Mouse (Mus musculus) stomach, embryonic 15.5 days (tissue): ENCODE results near the gene Rps12-ps3. TPM values are rescaled to one million over a fixed set of nuclear protein-coding genes. Genes with fewer than 3 reads are reported as not detected.
A peak's percentile ranks its signal among the peaks of the same experiment; 100 is the strongest.

Experiments
- ATAC-seq: fragments of 200-750 bp; cut with Nextera tagmentation; 2 replicates; pipeline ENCODE4 v1.8.0; 2017; ENCODE audit warnings: low read depth, moderate number of reproducible peaks, moderate TSS enrichment; ENCODE audit not compliant: insufficient read depth, low FRiP score
- H3K27ac ChIP-seq: fragments of 300-500 bp; sonication (generic); 2 replicates; pipeline ENCODE4 v1.5.1; 2015; ENCODE audit warnings: mild to moderate bottlenecking, inconsistent platforms
- H3K27me3 ChIP-seq: fragments of 300-500 bp; sonication (generic); replicated peaks from 2 replicates; pipeline ENCODE4 v1.6.1; 2015; ENCODE audit warnings: inconsistent platforms
- H3K36me3 ChIP-seq: fragments of 300-500 bp; sonication (generic); 2 replicates; pipeline ENCODE4 v1.6.1; 2015; ENCODE audit warnings: inconsistent platforms
- H3K4me1 ChIP-seq: fragments of 300-500 bp; sonication (generic); 2 replicates; pipeline ENCODE4 v1.6.1; 2015; ENCODE audit warnings: inconsistent platforms
- H3K4me2 ChIP-seq: fragments of 300-500 bp; sonication (generic); 2 replicates; pipeline ENCODE4 v1.6.1; 2015; ENCODE audit warnings: mild to moderate bottlenecking, inconsistent platforms
- H3K4me3 ChIP-seq: fragments of 300-500 bp; sonication (generic); replicated peaks from 2 replicates; pipeline ENCODE4 v1.5.1; 2015; ENCODE audit warnings: inconsistent platforms
- H3K9ac ChIP-seq: fragments of 300-500 bp; sonication (generic); 2 replicates; pipeline ENCODE4 v1.6.1; 2015; ENCODE audit warnings: inconsistent platforms
- H3K9me3 ChIP-seq: fragments of 300-500 bp; sonication (generic); 2 replicates; pipeline ENCODE4 v1.6.1; 2016; ENCODE audit warnings: inconsistent platforms
- WGBS: fragments of 180-500 bp; shearing (Covaris S2); methylation state at CpG from one replicate; pipeline ENCODE4 v1.1.7; 2015; 5-methylcytosine and 5-hydroxymethylcytosine counted together
- polyA plus RNA-seq: library from polyadenylated mRNA; unstranded; fragments of >200 nt; fragmentation: Nextera tagmentation; extraction: Ambion mirVana; gene quantifications from 2 replicates; pipeline ENCODE4 v1.2.1, GENCODE M21; 2015

The Rps12-ps3 gene
- 22.8 and 65.7 TPM in 2 replicates for polyA plus RNA-seq

DNA sequence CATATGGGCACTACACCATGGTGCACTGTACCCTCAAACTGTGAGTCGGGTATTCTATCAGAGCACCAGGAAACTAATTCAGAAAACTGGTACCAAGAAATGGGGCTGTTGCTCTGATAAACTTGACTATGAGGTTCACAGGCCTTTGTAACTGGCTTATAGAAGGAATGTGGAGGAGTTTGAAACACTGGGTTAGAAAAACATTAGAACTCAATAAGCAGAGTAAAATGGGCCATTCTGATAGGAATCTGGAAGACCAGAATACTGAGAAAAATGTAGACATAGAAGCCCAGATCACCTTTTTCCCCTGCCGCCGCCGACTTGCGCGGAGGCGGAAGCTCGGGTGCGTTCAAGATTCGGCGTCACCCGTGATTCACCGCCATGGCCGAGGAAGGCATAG, at the start of gene Rps12-ps3:
Gene Rps12-ps3 (plus strand): TSS at position 301 of the 400 bp plus-strand sequence.
- no peaks in the 10 kb centered on the region for H3K27me3 ChIP-seq
- 97% methylated on average over 14 of the region's 14 CpGs for WGBS
- H3K9ac ChIP-seq = no peak within 1 kb of the TSS
- H3K4me3 ChIP-seq = no peak within 1 kb of the TSS
- no peak for ATAC-seq
- H3K9me3 ChIP-seq = no peaks in the 10 kb centered on the region
- no peak within 1 kb of the TSS for H3K27ac ChIP-seq
- H3K4me1 ChIP-seq = no peaks in the 10 kb centered on the region
- H3K36me3 ChIP-seq = no peaks in the 10 kb centered on the region
- H3K4me2 ChIP-seq = no peak within 1 kb of the TSS

DNA sequence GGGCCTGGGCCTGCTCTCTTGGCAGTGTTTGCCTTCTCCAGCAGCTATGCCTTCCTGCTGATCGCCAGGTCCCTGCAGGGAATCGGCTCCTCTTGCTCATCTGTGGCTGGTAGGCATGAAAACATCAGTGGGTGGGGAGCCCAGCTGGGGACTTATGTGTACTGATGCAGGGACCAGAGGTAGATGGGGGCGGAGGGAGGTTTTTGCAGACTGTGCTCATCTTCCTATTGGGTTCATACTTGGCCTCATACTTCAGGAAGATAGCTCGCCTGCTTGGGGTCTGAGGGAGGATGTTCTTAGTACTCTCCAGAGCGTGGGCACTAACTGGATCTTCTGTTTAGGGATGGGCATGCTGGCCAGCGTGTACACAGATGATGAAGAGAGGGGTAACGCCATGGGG, 48.9 kb upstream of the Rps12-ps3 start:
- H3K27me3 ChIP-seq = no peaks in the 10 kb centered on the region
- H3K27ac ChIP-seq = no peak overlapping the region
- no peak overlapping the region for H3K9ac ChIP-seq
- 89% methylated on average over 7 of the region's 7 CpGs for WGBS
- no peaks in the 10 kb centered on the region for H3K4me1 ChIP-seq
- no peaks in the 10 kb centered on the region for H3K36me3 ChIP-seq
- no peak overlapping the region for H3K4me3 ChIP-seq
- H3K4me2 ChIP-seq = no peak overlapping the region
- ATAC-seq = no peak
- H3K9me3 ChIP-seq = no peaks in the 10 kb centered on the region

DNA sequence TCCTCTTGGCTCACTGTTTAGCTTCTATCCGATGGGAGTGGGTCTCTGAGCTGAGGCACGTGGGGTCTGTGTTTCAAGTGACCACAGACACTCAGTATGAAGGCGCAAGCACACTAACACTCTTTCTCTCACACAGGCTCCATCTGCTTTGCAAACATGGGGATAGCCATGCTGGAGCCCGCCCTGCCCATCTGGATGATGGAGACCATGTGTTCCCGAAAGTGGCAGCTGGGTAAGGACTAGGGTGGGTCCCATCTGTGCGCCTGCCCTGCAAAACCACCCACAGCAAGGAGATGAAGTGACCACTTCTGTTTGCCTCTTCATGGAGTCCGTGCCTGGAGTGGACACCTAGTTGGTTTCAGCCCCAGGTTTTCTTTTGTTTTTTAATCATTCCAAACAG, 45.7 kb upstream of the Rps12-ps3 start:
- 72% methylated on average over 7 of the region's 7 CpGs for WGBS
- no peaks in the 10 kb centered on the region for H3K4me1 ChIP-seq
- no peak overlapping the region for H3K4me2 ChIP-seq
- H3K4me3 ChIP-seq = no peak overlapping the region
- no peak for ATAC-seq
- no peaks in the 10 kb centered on the region for H3K36me3 ChIP-seq
- no peak overlapping the region for H3K27ac ChIP-seq
- no peak overlapping the region for H3K9ac ChIP-seq
- H3K9me3 ChIP-seq = no peaks in the 10 kb centered on the region
- no peaks in the 10 kb centered on the region for H3K27me3 ChIP-seq

DNA sequence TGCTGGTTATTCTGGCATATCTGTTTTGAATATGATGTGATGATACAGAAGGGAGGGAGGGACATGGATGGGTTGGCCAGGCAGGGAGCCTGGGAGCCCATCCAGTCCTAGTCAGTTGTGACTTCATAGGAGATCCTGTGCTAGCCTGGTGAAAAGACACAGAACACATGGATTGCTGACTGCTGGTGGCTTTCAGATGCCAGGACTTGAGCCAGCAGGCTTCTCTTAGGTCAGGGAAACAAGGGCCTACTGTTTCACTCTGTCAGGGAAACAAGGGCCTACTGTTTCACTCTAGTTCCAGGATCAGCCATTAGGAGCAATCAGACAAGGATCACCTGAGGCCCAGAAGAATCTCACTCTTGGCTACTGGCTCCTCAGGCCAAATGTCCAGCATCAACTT, 41.2 kb upstream of the Rps12-ps3 start:
- no peaks in the 10 kb centered on the region for H3K27me3 ChIP-seq
- H3K9me3 ChIP-seq = no peaks in the 10 kb centered on the region
- H3K4me3 ChIP-seq = no peak overlapping the region
- H3K4me1 ChIP-seq = no peaks in the 10 kb centered on the region
- no peak overlapping the region for H3K4me2 ChIP-seq
- H3K9ac ChIP-seq = no peak overlapping the region
- no peaks in the 10 kb centered on the region for H3K36me3 ChIP-seq
- no peak for ATAC-seq
- no peak overlapping the region for H3K27ac ChIP-seq

DNA sequence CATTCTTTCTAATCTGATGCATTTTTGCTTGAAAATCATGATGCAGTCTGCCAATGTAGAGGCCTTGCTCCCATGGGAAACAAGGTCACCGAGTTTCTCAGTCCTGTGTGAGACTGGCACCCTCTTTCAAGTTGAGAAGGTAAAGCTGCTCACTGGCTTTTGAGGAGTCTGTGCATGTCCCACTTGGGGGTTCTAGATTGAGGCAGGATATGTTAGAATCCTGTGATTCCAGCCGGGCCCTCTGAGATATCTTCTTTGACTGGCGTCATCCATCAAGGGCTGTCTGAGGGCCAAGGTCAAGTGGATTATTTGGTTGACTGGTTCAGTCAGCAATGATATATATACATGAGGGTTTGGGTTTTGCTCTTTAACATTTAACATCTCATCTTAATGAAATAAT, 40.1 kb upstream of the Rps12-ps3 start:
- H3K4me3 ChIP-seq = no peak overlapping the region
- H3K27me3 ChIP-seq = no peaks in the 10 kb centered on the region
- no peak for ATAC-seq
- H3K9ac ChIP-seq = no peak overlapping the region
- H3K27ac ChIP-seq = no peak overlapping the region
- no peak overlapping the region for H3K4me2 ChIP-seq
- 79% methylated on average over 3 of the region's 3 CpGs for WGBS
- no peaks in the 10 kb centered on the region for H3K4me1 ChIP-seq
- no peaks in the 10 kb centered on the region for H3K9me3 ChIP-seq
- H3K36me3 ChIP-seq = no peaks in the 10 kb centered on the region

DNA sequence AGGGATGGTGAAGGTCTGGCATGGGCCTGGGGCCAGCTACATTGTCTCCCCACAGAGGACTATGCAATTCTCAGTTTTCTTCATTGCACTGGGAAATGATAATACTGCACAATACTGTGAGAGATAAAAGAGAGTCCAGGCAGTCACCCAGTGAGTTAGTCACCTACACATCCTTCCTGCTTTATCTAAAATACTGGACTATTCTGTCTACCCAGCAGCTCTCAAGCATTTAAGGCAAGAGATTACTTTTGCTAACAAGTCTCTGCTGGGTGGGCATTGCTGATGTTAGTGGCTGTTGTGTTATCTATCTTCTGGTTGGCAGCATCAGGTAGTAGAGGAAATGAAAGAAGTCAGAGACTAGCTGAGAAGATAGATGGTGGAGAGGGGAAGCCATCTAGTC, 33.0 kb upstream of the Rps12-ps3 start:
- H3K4me1 ChIP-seq = no peaks in the 10 kb centered on the region
- H3K4me2 ChIP-seq = no peak overlapping the region
- H3K4me3 ChIP-seq = no peak overlapping the region
- no peaks in the 10 kb centered on the region for H3K9me3 ChIP-seq
- no peak overlapping the region for H3K9ac ChIP-seq
- H3K27me3 ChIP-seq = no peaks in the 10 kb centered on the region
- H3K27ac ChIP-seq = no peak overlapping the region
- H3K36me3 ChIP-seq = no peaks in the 10 kb centered on the region
- ATAC-seq = no peak

DNA sequence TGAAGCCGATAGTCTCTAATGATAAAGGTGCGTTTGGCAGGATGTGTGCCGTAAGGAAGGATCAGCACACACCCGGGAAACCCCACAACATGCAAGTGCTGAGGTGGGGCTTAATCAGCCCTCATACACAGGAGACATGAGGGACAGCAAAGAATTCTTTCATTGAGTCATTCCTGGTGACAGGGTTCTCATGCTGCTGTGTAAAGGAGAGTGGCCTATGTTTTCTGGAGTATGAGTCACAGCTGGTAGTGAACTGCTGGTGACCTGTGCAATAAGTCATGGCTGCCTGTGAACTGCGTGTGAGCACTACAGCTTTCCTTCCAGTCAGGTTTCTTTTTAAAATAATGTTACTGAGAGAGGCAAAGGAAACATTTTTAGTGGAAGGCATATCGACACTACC, 32.3 kb upstream of the Rps12-ps3 start:
- ATAC-seq = no peak
- Histone ChIP-seq H3K4me2 (no peak overlapping the region), H3K4me3 (no peak overlapping the region), H3K9me3 (no peaks in the 10 kb centered on the region), H3K27ac (no peak overlapping the region), H3K9ac (no peak overlapping the region), H3K27me3 (no peaks in the 10 kb centered on the region), H3K36me3 (no peaks in the 10 kb centered on the region), H3K4me1 (no peaks in the 10 kb centered on the region)
- WGBS = 74% methylated on average over 6 of the region's 6 CpGs

DNA sequence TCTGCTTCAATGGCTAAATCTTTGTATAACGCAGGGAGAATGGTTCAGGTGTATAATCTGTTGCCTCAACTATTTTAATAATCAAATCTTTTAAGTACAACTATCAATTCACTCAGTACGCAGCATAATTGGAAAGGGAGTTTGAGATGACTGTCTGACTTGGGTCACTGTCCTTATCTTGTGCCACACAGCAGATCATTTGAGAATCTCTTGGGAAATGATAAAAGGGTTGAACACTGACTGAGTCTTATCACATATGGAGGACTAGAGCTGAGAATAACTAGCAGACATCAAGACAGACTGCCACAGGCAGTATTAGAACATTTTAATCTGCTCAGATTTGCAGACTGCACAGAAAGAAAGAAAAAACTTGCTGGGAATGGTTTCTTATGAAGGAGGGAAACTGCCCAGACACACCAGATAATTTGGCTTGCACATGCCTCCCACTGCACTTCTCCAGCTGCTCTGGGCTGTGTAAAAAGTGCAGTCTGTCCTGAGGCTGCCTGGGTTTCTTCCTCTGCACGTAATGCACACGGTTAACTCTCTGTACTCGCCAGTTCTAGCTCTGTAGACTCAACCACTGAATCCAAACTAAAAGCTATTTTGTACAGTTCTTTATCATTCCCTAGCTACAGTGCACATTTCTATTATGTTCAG, 29.8 kb upstream of the Rps12-ps3 start:
- no peak overlapping the region for H3K9ac ChIP-seq
- H3K9me3 ChIP-seq = no peaks in the 10 kb centered on the region
- WGBS = 68% methylated on average over 5 of the region's 5 CpGs
- H3K4me1 ChIP-seq = no peaks in the 10 kb centered on the region
- no peak overlapping the region for H3K4me2 ChIP-seq
- H3K36me3 ChIP-seq = no peaks in the 10 kb centered on the region
- no peak overlapping the region for H3K4me3 ChIP-seq
- H3K27ac ChIP-seq = 0 out of 2 replicates have a peak overlapping the region, but pooled peaks have one; percentile 2
- H3K27me3 ChIP-seq = no peaks in the 10 kb centered on the region
- ATAC-seq = peak; percentile 50; the same call in 1 of the 2 replicates

DNA sequence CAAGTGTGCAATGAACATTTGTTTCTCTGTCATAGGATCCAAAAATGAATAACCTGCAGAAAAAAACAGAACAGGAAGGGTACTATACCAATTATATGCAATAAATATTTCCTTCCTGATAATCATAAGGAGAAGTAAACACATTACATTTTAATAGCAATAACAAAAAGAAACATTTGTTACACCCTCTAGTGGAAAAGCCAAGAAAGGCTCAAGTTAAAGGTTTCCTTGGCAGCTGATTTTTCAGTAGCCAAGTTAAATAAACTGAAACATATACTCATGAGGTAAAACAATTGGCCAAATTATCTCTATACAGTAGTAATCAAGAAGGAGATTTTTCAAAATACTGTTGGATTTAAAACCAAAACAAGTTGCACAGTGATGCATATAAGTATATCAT, 6.8 kb upstream of the Rps12-ps3 start:
- Histone ChIP-seq H3K4me3 (no peak overlapping the region), H3K36me3 (no peaks in the 10 kb centered on the region), H3K27me3 (no peaks in the 10 kb centered on the region), H3K9me3 (no peaks in the 10 kb centered on the region), H3K9ac (no peak overlapping the region), H3K4me2 (no peak overlapping the region), H3K4me1 (no peaks in the 10 kb centered on the region), H3K27ac (no peak overlapping the region)
- no peak for ATAC-seq

DNA sequence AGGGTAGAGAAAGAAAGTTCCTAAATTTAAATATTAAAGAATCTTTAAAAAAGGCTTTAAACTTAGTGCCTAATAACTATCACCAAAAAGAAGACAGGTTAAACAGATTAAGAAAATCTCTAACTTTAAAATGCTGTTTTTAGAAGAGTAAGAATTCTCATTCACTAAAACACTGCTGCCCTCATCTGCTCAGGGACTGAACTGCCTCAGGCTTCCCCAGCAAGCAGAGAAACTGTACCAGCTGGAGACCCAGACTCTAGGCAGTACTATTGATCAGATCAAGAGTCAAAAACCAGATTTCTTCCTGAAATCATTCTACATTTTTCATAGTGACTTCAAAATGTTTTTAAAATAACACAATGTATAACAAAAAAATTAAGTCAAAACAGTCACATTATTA, 5.5 kb upstream of the Rps12-ps3 start:
- no peak overlapping the region for H3K9ac ChIP-seq
- H3K36me3 ChIP-seq = no peaks in the 10 kb centered on the region
- no peak overlapping the region for H3K4me2 ChIP-seq
- H3K27ac ChIP-seq = no peak overlapping the region
- H3K4me3 ChIP-seq = no peak overlapping the region
- no peaks in the 10 kb centered on the region for H3K9me3 ChIP-seq
- ATAC-seq = no peak
- H3K4me1 ChIP-seq = no peaks in the 10 kb centered on the region
- no peaks in the 10 kb centered on the region for H3K27me3 ChIP-seq

DNA sequence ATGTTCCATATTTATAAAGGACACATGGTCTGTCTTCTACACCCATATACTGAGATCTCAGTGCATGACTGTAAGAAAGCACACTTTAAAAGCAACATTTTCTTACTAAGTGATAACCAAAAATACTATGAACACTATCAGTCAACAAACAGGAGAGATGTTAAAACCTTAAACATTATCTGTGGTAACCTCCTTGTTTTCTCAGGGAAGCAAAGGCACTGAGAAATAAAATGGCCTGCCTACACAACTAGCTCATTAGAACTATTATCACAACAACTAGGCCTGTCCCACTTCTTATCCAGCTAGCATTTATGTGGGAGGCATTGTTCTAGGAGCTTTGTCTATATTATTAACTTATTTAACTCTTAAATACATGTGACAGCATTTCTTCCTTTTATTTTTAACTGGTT, 8.7 kb downstream of the Rps12-ps3 start:
- ATAC-seq = no peak
- Histone ChIP-seq H3K9me3 (no peaks in the 10 kb centered on the region), H3K4me3 (no peak overlapping the region), H3K4me1 (no peaks in the 10 kb centered on the region), H3K9ac (no peak overlapping the region), H3K27ac (no peak overlapping the region), H3K36me3 (no peaks in the 10 kb centered on the region), H3K27me3 (no peaks in the 10 kb centered on the region), H3K4me2 (no peak overlapping the region)

DNA sequence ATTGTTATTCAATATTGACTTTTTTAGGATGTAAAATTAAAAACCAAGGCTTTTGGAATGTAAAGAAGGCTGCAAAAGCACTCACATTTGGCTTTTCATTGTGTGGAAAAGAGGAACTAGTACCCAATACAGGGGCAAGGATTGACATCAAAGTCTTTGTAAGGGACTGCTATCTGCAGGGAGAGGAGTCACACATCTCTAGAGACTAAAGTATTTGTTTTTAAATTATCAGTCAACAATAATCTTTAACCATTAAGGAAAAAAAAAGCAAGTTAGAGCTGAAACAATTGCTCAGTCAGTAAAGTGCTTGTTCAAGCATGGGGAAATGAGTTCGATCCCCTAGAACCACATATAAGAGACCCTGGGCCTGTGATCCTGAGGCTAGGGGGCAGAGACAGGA, 14.6 kb downstream of the Rps12-ps3 start:
- 95% methylated on average over 1 of the region's 1 CpGs for WGBS
- no peak overlapping the region for H3K4me2 ChIP-seq

More for the DNA sequence above, 14.6 kb downstream of the Rps12-ps3 start:
- H3K27ac ChIP-seq = no peak overlapping the region
- no peaks in the 10 kb centered on the region for H3K9me3 ChIP-seq
- no peak overlapping the region for H3K9ac ChIP-seq
- H3K36me3 ChIP-seq = no peaks in the 10 kb centered on the region
- H3K4me1 ChIP-seq = no peaks in the 10 kb centered on the region
- H3K4me3 ChIP-seq = no peak overlapping the region
- H3K27me3 ChIP-seq = no peaks in the 10 kb centered on the region
- ATAC-seq = no peak
